Mouse (Mus musculus) hindbrain, embryonic 14.5 days (tissue): ENCODE results near the gene Map1b. TPM values are rescaled to one million over a fixed set of nuclear protein-coding genes. Genes with fewer than 3 reads are reported as not detected.

Experiments used
- ATAC-seq: fragments of 200-750 bp; cut with Nextera tagmentation; 2 replicates; pipeline ENCODE4 v1.8.0; 2017; ENCODE audit warnings: moderate number of reproducible peaks, mild to moderate bottlenecking, moderate TSS enrichment, moderate library complexity; ENCODE audit not compliant: low FRiP score
- DNase-seq: peaks from one replicate; pipeline ENCODE4 v3.0.0-alpha.2; 2015; ENCODE audit warnings: low spot score
- H3K27ac ChIP-seq: fragments of 300-500 bp; sonication (generic); 2 replicates; pipeline ENCODE4 v1.5.1; 2014; ENCODE audit warnings: mild to moderate bottlenecking, moderate library complexity
- H3K27me3 ChIP-seq: fragments of 300-500 bp; sonication (generic); 2 replicates; pipeline ENCODE4 v1.6.1; 2014; ENCODE audit warnings: mild to moderate bottlenecking, low read length, mixed read lengths; ENCODE audit not compliant: control insufficient read depth, insufficient read depth
- H3K36me3 ChIP-seq: fragments of 300-500 bp; sonication (generic); replicated peaks from 2 replicates; pipeline ENCODE4 v1.6.1; 2014; ENCODE audit not compliant: control insufficient read depth, insufficient read depth
- H3K4me1 ChIP-seq: fragments of 300-500 bp; sonication (generic); replicated peaks from 2 replicates; pipeline ENCODE4 v1.6.1; 2014; ENCODE audit warnings: antibody characterized with exemption, low read length, mixed read lengths; ENCODE audit not compliant: control insufficient read depth, insufficient read depth
- H3K4me2 ChIP-seq: fragments of 300-500 bp; sonication (generic); replicated peaks from 2 replicates; pipeline ENCODE4 v1.6.1; 2014; ENCODE audit warnings: mild to moderate bottlenecking, moderate library complexity
- H3K4me3 ChIP-seq: fragments of 300-500 bp; sonication (generic); replicated peaks from 2 replicates; pipeline ENCODE4 v1.5.1; 2014; ENCODE audit warnings: mild to moderate bottlenecking, low read length
- H3K9ac ChIP-seq: fragments of 300-500 bp; sonication (generic); 2 replicates; pipeline ENCODE4 v1.6.1; 2014
- H3K9me3 ChIP-seq: fragments of 300-500 bp; sonication (generic); 2 replicates; pipeline ENCODE4 v1.6.1; 2016; ENCODE audit warnings: low read length; ENCODE audit not compliant: control insufficient read depth
- WGBS: fragments of 180-500 bp; shearing (Covaris S2); extraction: QIAGEN DNeasy Blood & Tissue Kit; methylation state at CpG from one replicate; pipeline ENCODE4 v1.1.7; 2014; 5-methylcytosine and 5-hydroxymethylcytosine counted together
- polyA plus RNA-seq: library from polyadenylated mRNA; unstranded; fragments of >200 nt; fragmentation: Nextera tagmentation; extraction: Ambion mirVana; gene quantifications from 2 replicates; pipeline ENCODE4 v1.2.1, GENCODE M21; 2014

The Map1b gene
- polyA plus RNA-seq, 1 experiment from 2014 or later, result 2,283 TPM

GRCm38 (mm10) chr13:99538851-99539250, 22.5 kb upstream of the Map1b start:
- H3K9me3 ChIP-seq, result no peaks in the 10 kb centered on the region
- DNase-seq (no peak), ATAC-seq (no peak)
- no peaks in the 10 kb centered on the region for H3K27me3 ChIP-seq
- H3K4me1 ChIP-seq, result peaks cover 20% of the 10 kb centered on the region; the same call in 1 of the 2 replicates
- no peak overlapping the region for H3K9ac ChIP-seq
- no peak overlapping the region for H3K4me2 ChIP-seq
- no peak overlapping the region for H3K4me3 ChIP-seq
- 95% methylated on average over 11 of the region's 11 CpGs for WGBS
- H3K27ac ChIP-seq, result no peak overlapping the region
- H3K36me3 ChIP-seq, result no peaks in the 10 kb centered on the region

GRCm38 (mm10) chr13:99537908-99538513, 21.7 kb upstream of the Map1b start:
- Histone ChIP-seq H3K9me3 (no peaks in the 10 kb centered on the region), H3K4me3 (no peak overlapping the region), H3K4me1 (peaks cover 20% of the 10 kb centered on the region; the same call in 1 of the 2 replicates), H3K36me3 (no peaks in the 10 kb centered on the region), H3K27ac (no peak overlapping the region), H3K27me3 (no peaks in the 10 kb centered on the region), H3K9ac (no peak overlapping the region), H3K4me2 (no peak overlapping the region)
- 22% methylated on average over 8 of the region's 8 CpGs for WGBS
- DNase-seq (no peak), ATAC-seq (no peak)

GRCm38 (mm10) chr13:99528456-99528855, 12.1 kb upstream of the Map1b start:
- no peak overlapping the region for H3K4me3 ChIP-seq
- H3K27me3 ChIP-seq, result no peaks in the 10 kb centered on the region
- no peak overlapping the region for H3K27ac ChIP-seq
- no peak for ATAC-seq
- no peaks in the 10 kb centered on the region for H3K36me3 ChIP-seq
- H3K9me3 ChIP-seq, result no peaks in the 10 kb centered on the region
- 71% methylated on average over 4 of the region's 4 CpGs for WGBS
- H3K4me2 ChIP-seq, result no peak overlapping the region
- DNase-seq, result no peak
- H3K9ac ChIP-seq, result no peak overlapping the region
- no peaks in the 10 kb centered on the region for H3K4me1 ChIP-seq

- DNase-seq (no peak), ATAC-seq (no peak)
- H3K9ac ChIP-seq, result no peak overlapping the region
- H3K27me3 ChIP-seq, result no peaks in the 10 kb centered on the region
- H3K27ac ChIP-seq, result no peak overlapping the region
- H3K4me2 ChIP-seq, result no peak overlapping the region
- no peak overlapping the region for H3K4me3 ChIP-seq
- no peaks in the 10 kb centered on the region for H3K4me1 ChIP-seq
- H3K36me3 ChIP-seq, result no peaks in the 10 kb centered on the region
- no peaks in the 10 kb centered on the region for H3K9me3 ChIP-seq
Observed at GRCm38 (mm10) chr13:99527936-99528335, 11.6 kb upstream of the Map1b start.

GRCm38 (mm10) chr13:99525491-99525890, 9.2 kb upstream of the Map1b start:
- no peak overlapping the region for H3K4me3 ChIP-seq
- ATAC-seq (no peak), DNase-seq (no peak)
- no peaks in the 10 kb centered on the region for H3K9me3 ChIP-seq
- H3K4me2 ChIP-seq, result no peak overlapping the region
- H3K27ac ChIP-seq, result no peak overlapping the region
- no peaks in the 10 kb centered on the region for H3K36me3 ChIP-seq
- no peak overlapping the region for H3K9ac ChIP-seq
- H3K4me1 ChIP-seq, result no peaks in the 10 kb centered on the region
- H3K27me3 ChIP-seq, result no peaks in the 10 kb centered on the region
- WGBS, result 82% methylated on average over 8 of the region's 8 CpGs

GRCm38 (mm10) chr13:99517836-99518235, 1.5 kb upstream of the Map1b start:
- peaks cover under 1% of the 10 kb centered on the region; the same call in 1 of the 2 replicates for H3K36me3 ChIP-seq
- no peak overlapping the region for H3K4me2 ChIP-seq
- no peaks in the 10 kb centered on the region for H3K27me3 ChIP-seq
- no peaks in the 10 kb centered on the region for H3K9me3 ChIP-seq
- peaks cover 14% of the 10 kb centered on the region; the same call in 1 of the 2 replicates for H3K4me1 ChIP-seq
- no peak overlapping the region for H3K4me3 ChIP-seq
- no peak overlapping the region for H3K9ac ChIP-seq
- ATAC-seq (no peak), DNase-seq (no peak)
- H3K27ac ChIP-seq, result no peak overlapping the region
- 94% methylated on average over 5 of the region's 5 CpGs for WGBS

- Histone ChIP-seq H3K4me2 (peak overlapping the region; percentile 97), H3K27ac (peak overlapping the region; percentile 99), H3K27me3 (no peaks in the 10 kb centered on the region), H3K36me3 (peaks cover 14% of the 10 kb centered on the region), H3K4me3 (peak overlapping the region; percentile 93), H3K9ac (peak overlapping the region; percentile 100), H3K4me1 (peaks cover 32% of the 10 kb centered on the region), H3K9me3 (no peaks in the 10 kb centered on the region)
- WGBS, result under 1% methylated on average over 43 of the region's 44 CpGs
- peak; percentile 38 for ATAC-seq
- DNase-seq, result no peak
Observed at GRCm38 (mm10) chr13:99515736-99516447, 448 bp downstream of the Map1b start.

- peak; percentile 80 for ATAC-seq
- peaks cover 39% of the 10 kb centered on the region for H3K4me1 ChIP-seq
- no peaks in the 10 kb centered on the region for H3K9me3 ChIP-seq
- H3K9ac ChIP-seq, result peak overlapping the region; percentile 100
- WGBS, result under 1% methylated on average over 47 of the region's 48 CpGs
- no peaks in the 10 kb centered on the region for H3K27me3 ChIP-seq
- H3K27ac ChIP-seq, result peak overlapping the region; percentile 99
- peak overlapping the region; percentile 97 for H3K4me2 ChIP-seq
- H3K4me3 ChIP-seq, result peak overlapping the region; percentile 93
- peaks cover 14% of the 10 kb centered on the region for H3K36me3 ChIP-seq
- DNase-seq, result peak; percentile 85
Observed at GRCm38 (mm10) chr13:99514917-99515591, 1.3 kb downstream of the Map1b start.

- ATAC-seq, result no peak
- H3K36me3 ChIP-seq, result peaks cover 17% of the 10 kb centered on the region
- no peaks in the 10 kb centered on the region for H3K27me3 ChIP-seq
- H3K4me1 ChIP-seq, result peaks cover 48% of the 10 kb centered on the region
- peak overlapping the region; percentile 93 for H3K4me3 ChIP-seq
- 3% methylated on average over 10 of the region's 10 CpGs for WGBS
- no peaks in the 10 kb centered on the region for H3K9me3 ChIP-seq
- peak overlapping the region; percentile 97 for H3K4me2 ChIP-seq
- peak; percentile 65 for DNase-seq
- peak overlapping the region; percentile 99 for H3K27ac ChIP-seq
- peak overlapping the region; percentile 100 for H3K9ac ChIP-seq
Observed at GRCm38 (mm10) chr13:99513990-99514389, 2.4 kb downstream of the Map1b start.
